ENCODE assay signal across 9 mouse cellular contexts in the genomic region with DNA sequence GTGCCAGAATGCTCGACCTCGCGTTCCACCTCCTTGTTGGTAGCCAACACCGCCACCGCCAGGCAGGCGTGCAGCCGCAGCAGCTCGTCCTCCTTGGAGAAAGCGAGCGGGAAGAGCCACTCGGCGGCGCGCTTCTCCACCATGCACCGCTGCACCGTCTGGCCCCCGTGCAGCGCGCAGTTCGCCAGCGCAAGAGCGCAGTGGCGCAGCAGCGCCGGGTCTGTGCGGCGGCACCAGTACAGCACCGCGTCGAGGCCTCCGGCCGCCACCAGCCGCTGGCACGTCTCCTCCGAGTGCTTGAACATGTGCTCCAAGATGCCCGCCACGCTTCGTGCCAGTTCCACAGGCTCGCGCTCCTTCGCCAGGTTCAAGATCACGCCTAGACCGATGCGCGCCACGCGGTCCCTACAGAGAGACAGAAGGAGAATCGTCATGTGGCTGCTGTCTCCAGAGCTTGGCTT. TPM values are rescaled to one million over a fixed set of nuclear protein-coding genes. Genes with fewer than 3 reads are reported as not detected.
DNase-seq lines count a peak whose midpoint lies in the region; ATAC-seq and TF ChIP-seq lines count a peak whose summit lies in the region.
"Had no signal": no experiment of that assay in that cellular context is flagged by ENCODE, and none has a peak within 500 bp of the region (broad histone marks: within the 10 kb centered on the region; RNA-seq: fewer than 3 reads in every experiment).

No protein-coding gene starts in this region.

- H3K4me2 ChIP-seq in forebrain, postnatal 0 days (ENCODE audit: low read depth), result peak overlapping the region; percentile 52
- peak overlapping the region; percentile 41 for H3K4me2 ChIP-seq in liver, embryonic 16.5 days (ENCODE audit: low read depth, low read length)

- peak; percentile 72 for TF ChIP-seq CTCF in forebrain, postnatal 0 days (IDR thresholded peaks at IDR 0.05; ENCODE audit: low read depth)

- peaks cover 18% of the 10 kb centered on the region for H3K36me3 ChIP-seq in forebrain, postnatal 0 days (ENCODE audit: insufficient read depth)
- no peaks in the 10 kb centered on the region for H3K36me3 ChIP-seq in liver, embryonic 16.5 days (ENCODE audit: control insufficient read depth, insufficient read depth)

- no peaks in the 10 kb centered on the region for H3K27me3 ChIP-seq in forebrain, postnatal 0 days (ENCODE audit: insufficient read depth, low read length)
- H3K27me3 ChIP-seq in liver, embryonic 16.5 days (ENCODE audit: control insufficient read depth, insufficient read depth, low read depth, low read length), result peaks cover 65% of the 10 kb centered on the region

- peak overlapping the region; percentile 22; the same call in 1 of the 2 replicates for H3K27ac ChIP-seq in forebrain, postnatal 0 days (ENCODE audit: low read depth, low read length)
- H3K27ac ChIP-seq in liver, embryonic 16.5 days (ENCODE audit: low read length), result no peak overlapping the region
- H3K27ac ChIP-seq: macrophage had no signal

- no peaks in the 10 kb centered on the region for H3K9me3 ChIP-seq in forebrain, postnatal 0 days (ENCODE audit: low read length)
- H3K9me3 ChIP-seq in liver, embryonic 16.5 days (replicated peaks; ENCODE audit: control insufficient read depth, low read length), result no peaks in the 10 kb centered on the region

- WGBS in forebrain, postnatal 0 days, result 7% methylated on average over 45 of the region's 48 CpGs
- 12% methylated on average over 48 of the region's 48 CpGs for WGBS in liver, embryonic 16.5 days (ENCODE audit: insufficient replicate concordance)

- H3K9ac ChIP-seq in forebrain, postnatal 0 days, result peak overlapping the region; percentile 50
- no peak overlapping the region for H3K9ac ChIP-seq in liver, embryonic 16.5 days (ENCODE audit: low read depth, low read length)

- H3K4me1 ChIP-seq in forebrain, postnatal 0 days (ENCODE audit: insufficient read depth), result peaks cover 15% of the 10 kb centered on the region
- no peaks in the 10 kb centered on the region for H3K4me1 ChIP-seq in liver, embryonic 16.5 days (ENCODE audit: control insufficient read depth, low read depth, low read length)

- DNase-seq in layer of hippocampus, adult 11-12 months (ENCODE audit: low spot score), result peak; percentile 32
- no peak for DNase-seq in layer of hippocampus, adult 9-10 months (ENCODE audit: low spot score)
- peak; percentile 78 to 79 for DNase-seq in cerebellum, adult 18-20 months
- DNase-seq in forebrain, postnatal 0 days, result peak; percentile 77
- DNase-seq in kidney, postnatal 10 days, result peak; percentile 35
- peak; percentile 64 for DNase-seq in right cerebral cortex, postnatal 4 days
- no peak for DNase-seq in spleen, postnatal 4 days (ENCODE audit: low spot score in 2 of 2)

- peak overlapping the region; percentile 30 for H3K4me3 ChIP-seq in forebrain, postnatal 0 days (ENCODE audit: low read depth, low read length)
- 0 out of 2 replicates have a peak overlapping the region, but pooled peaks have one; percentile 18 for H3K4me3 ChIP-seq in liver, embryonic 16.5 days (ENCODE audit: low read depth, low read length)

- ATAC-seq in forebrain, postnatal 0 days, result peak; percentile 89
- ATAC-seq in liver, embryonic 16.5 days (ENCODE audit: low read depth), result peak; percentile 37; the same call in 1 of the 2 replicates

RNA-seq across cellular contexts. Expression of a gene that starts 6.7 kb away (rescaled TPM):
- total RNA-seq in forebrain, postnatal 0 days (2014; rRNA removed), result 47.5 and 48.3 TPM in 2 replicates
- polyA plus RNA-seq in forebrain, postnatal 0 days (2015; fragmentation: Nextera tagmentation; extraction: Ambion mirVana), result 32.7 and 34.7 TPM in 2 replicates
- 0.12 and 0.14 TPM in 2 replicates for polyA plus RNA-seq in liver, embryonic 16.5 days (2015; fragmentation: Nextera tagmentation; extraction: Ambion mirVana)

RNA-seq across cellular contexts. Expression of a gene that starts 8.1 kb away (rescaled TPM):
- total RNA-seq in forebrain, postnatal 0 days (2014; rRNA removed), result 82.8 and 94.4 TPM in 2 replicates
- 111 and 129 TPM in 2 replicates for polyA plus RNA-seq in forebrain, postnatal 0 days (2015; fragmentation: Nextera tagmentation; extraction: Ambion mirVana)
- 977 and 1,120 TPM in 2 replicates for polyA plus RNA-seq in liver, embryonic 16.5 days (2015; fragmentation: Nextera tagmentation; extraction: Ambion mirVana)
- polyA plus RNA-seq: macrophage had no signal

RNA-seq across cellular contexts. Expression of a gene that starts 12.4 kb away (rescaled TPM):
- total RNA-seq in forebrain, postnatal 0 days (2014; rRNA removed), result 0.14 and 0.15 TPM in 2 replicates
- 0.35 TPM in 1 of 2 replicates, not detected in the other for polyA plus RNA-seq in forebrain, postnatal 0 days (2015; fragmentation: Nextera tagmentation; extraction: Ambion mirVana)
- polyA plus RNA-seq in liver, embryonic 16.5 days (2015; fragmentation: Nextera tagmentation; extraction: Ambion mirVana), result 0.25 and 0.26 TPM in 2 replicates
- polyA plus RNA-seq: macrophage had no signal

RNA-seq across cellular contexts. Expression of a gene that starts 21.2 kb away (rescaled TPM):
- total RNA-seq in forebrain, postnatal 0 days (2014; rRNA removed), result 64.8 and 73.2 TPM in 2 replicates
- 84.2 and 86.0 TPM in 2 replicates for polyA plus RNA-seq in forebrain, postnatal 0 days (2015; fragmentation: Nextera tagmentation; extraction: Ambion mirVana)
- polyA plus RNA-seq in liver, embryonic 16.5 days (2015; fragmentation: Nextera tagmentation; extraction: Ambion mirVana), result 17.0 and 17.2 TPM in 2 replicates

RNA-seq across cellular contexts. Expression of a gene that starts 21.2 kb away (rescaled TPM):
- 139 and 157 TPM in 2 replicates for total RNA-seq in forebrain, postnatal 0 days (2014; rRNA removed)
- polyA plus RNA-seq in forebrain, postnatal 0 days (2015; fragmentation: Nextera tagmentation; extraction: Ambion mirVana), result 165 and 175 TPM in 2 replicates
- polyA plus RNA-seq in liver, embryonic 16.5 days (2015; fragmentation: Nextera tagmentation; extraction: Ambion mirVana), result 62.5 and 63.6 TPM in 2 replicates

Comparison
In these comparisons a context has a peak if more than half of its experiments do, and no peak if none do; other contexts are left out.
1. DNase-seq: peak in layer of hippocampus, adult 11-12 months (single experiment), cerebellum, adult 18-20 months (2 of 2), forebrain, postnatal 0 days (single experiment), kidney, postnatal 10 days (single experiment) and right cerebral cortex, postnatal 4 days (single experiment); none in layer of hippocampus, adult 9-10 months (single experiment) and spleen, postnatal 4 days (0 of 2).
2. RNA of a gene that starts 6.7 kb away (polyA plus RNA-seq): 32.7 to 34.7 TPM in forebrain, postnatal 0 days; 0.12 to 0.14 TPM in liver, embryonic 16.5 days; every median in the first group is over 10 times any median in the second.